Mouse (Mus musculus): ENCODE results near the gene Med21.

GRCm38 (mm10) chr6:146640068-146640965, 2.0 kb upstream of the Med21 start:
- TF ChIP-seq CTCF (IDR thresholded peaks at IDR 0.05) (no peak), EP300 (IDR thresholded peaks at IDR 0.05) (no peak)

Data from lung, postnatal 0 days (tissue).